Mouse (Mus musculus): ENCODE data around the gene Alkbh6. TPM values are rescaled to one million over a fixed set of nuclear protein-coding genes. Genes with fewer than 3 reads are reported as not detected.

Gene Alkbh6
- 13.8 and 18.6 TPM in 2 replicates for polyA plus RNA-seq (2012; rRNA removed)
- 16.0 and 19.5 TPM in 2 replicates for polyA plus RNA-seq (2014; fragmentation: Nextera tagmentation; extraction: Ambion mirVana)

GRCm38 (mm10) chr7:30308076-30309005 lies at the start of gene Alkbh6:
TSS of gene Alkbh6 (plus strand) at chr7:30308717.
- DNase-seq (ENCODE audit: low read depth in 3 of 3, low spot score in 3 of 3) (peak; percentile 82 to 85 (median 85)), ATAC-seq (ENCODE audit: insufficient read depth) (peak; percentile 98)
- Histone ChIP-seq H3K27me3 (ENCODE audit: control insufficient read depth, insufficient read depth, low read length) (no peaks in the 10 kb centered on the region), H3K4me3 (ENCODE audit: insufficient read depth in 1 of 2, low read depth in 2 of 2, low read length in 2 of 2) (peak within 1 kb of the TSS; percentile 65 to 82), H3K9ac (replicated peaks) (peak within 1 kb of the TSS; percentile 62), H3K27ac (no peak within 1 kb of the TSS), H3K36me3 (replicated peaks; ENCODE audit: control insufficient read depth, insufficient read depth, low read depth) (no peaks in the 10 kb centered on the region), H3K4me2 (ENCODE audit: low read depth) (peak within 1 kb of the TSS; percentile 84), H3K9me3 (ENCODE audit: control insufficient read depth, low read length) (no peaks in the 10 kb centered on the region), H3K4me1 (replicated peaks; ENCODE audit: control insufficient read depth in 2 of 2, insufficient read depth in 2 of 2, low read length in 1 of 2) (peaks cover 0 to 9% of the 10 kb centered on the region in 2 experiments; a peak in 2 of 4 replicates)
- no peak; the same call in 1 of the 2 replicates for TF ChIP-seq CTCF (IDR thresholded peaks at IDR 0.05; ENCODE audit: low read depth)
- TF ChIP-seq EP300 (IDR thresholded peaks at IDR 0.05; ENCODE audit: low read depth): no peak
- 5% methylated on average over 27 of the region's 27 CpGs for WGBS (ENCODE audit: insufficient replicate concordance)

DNA sequence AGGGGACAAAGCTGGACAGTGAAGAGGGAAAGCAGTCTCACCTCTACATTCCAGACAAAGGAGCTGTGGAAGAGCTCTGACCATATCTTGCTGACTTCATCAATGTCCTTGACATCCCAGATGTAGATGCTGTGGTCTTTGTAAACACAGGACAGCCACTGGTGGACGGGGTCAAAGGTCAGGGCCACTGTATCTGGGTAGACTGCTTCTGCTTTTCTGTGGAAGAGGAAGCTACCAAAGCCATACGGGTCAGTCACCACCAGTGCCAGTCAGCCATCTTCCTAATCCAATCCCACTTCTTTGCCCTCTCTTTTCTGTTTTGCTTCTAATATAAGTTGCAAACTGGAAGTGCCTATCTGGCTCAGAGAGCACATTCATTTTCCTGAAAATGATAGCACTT lies 43.5 kb upstream of the Alkbh6 start:
- ATAC-seq (ENCODE audit: insufficient read depth) (no peak), DNase-seq (ENCODE audit: low read depth in 3 of 3, low spot score in 3 of 3) (no peak)
- Histone ChIP-seq H3K9ac (replicated peaks) (no peak overlapping the region), H3K27ac (no peak overlapping the region), H3K9me3 (ENCODE audit: control insufficient read depth, low read length) (no peaks in the 10 kb centered on the region), H3K4me1 (replicated peaks; ENCODE audit: control insufficient read depth in 2 of 2, insufficient read depth in 2 of 2, low read length in 1 of 2) (no peaks in the 10 kb centered on the region), H3K27me3 (ENCODE audit: control insufficient read depth, insufficient read depth, low read length) (no peaks in the 10 kb centered on the region), H3K4me3 (ENCODE audit: insufficient read depth in 1 of 2, low read depth in 2 of 2, low read length in 2 of 2) (no peak overlapping the region), H3K4me2 (ENCODE audit: low read depth) (no peak overlapping the region), H3K36me3 (replicated peaks; ENCODE audit: control insufficient read depth, insufficient read depth, low read depth) (peaks cover 9% of the 10 kb centered on the region)
- TF ChIP-seq CTCF (IDR thresholded peaks at IDR 0.05; ENCODE audit: low read depth) (no peak), EP300 (IDR thresholded peaks at IDR 0.05; ENCODE audit: low read depth) (no peak)
- 52% methylated on average over 2 of the region's 2 CpGs for WGBS (ENCODE audit: insufficient replicate concordance)

- no peaks in the 10 kb centered on the region for H3K4me1 ChIP-seq (replicated peaks; ENCODE audit: control insufficient read depth in 2 of 2, insufficient read depth in 2 of 2, low read length in 1 of 2)
- no peaks in the 10 kb centered on the region for H3K9me3 ChIP-seq (ENCODE audit: control insufficient read depth, low read length)
- 78% methylated on average over 5 of the region's 5 CpGs for WGBS (ENCODE audit: insufficient replicate concordance)
- H3K27me3 ChIP-seq (ENCODE audit: control insufficient read depth, insufficient read depth, low read length): no peaks in the 10 kb centered on the region
- ATAC-seq (ENCODE audit: insufficient read depth) (no peak), DNase-seq (ENCODE audit: low read depth in 3 of 3, low spot score in 3 of 3) (no peak)
- H3K4me3 ChIP-seq (ENCODE audit: insufficient read depth in 1 of 2, low read depth in 2 of 2, low read length in 2 of 2): no peak overlapping the region
- no peak overlapping the region for H3K9ac ChIP-seq (replicated peaks)
- peaks cover 9% of the 10 kb centered on the region for H3K36me3 ChIP-seq (replicated peaks; ENCODE audit: control insufficient read depth, insufficient read depth, low read depth)
- no peak overlapping the region for H3K27ac ChIP-seq
- no peak overlapping the region for H3K4me2 ChIP-seq (ENCODE audit: low read depth)
- TF ChIP-seq CTCF (IDR thresholded peaks at IDR 0.05; ENCODE audit: low read depth) (no peak), EP300 (IDR thresholded peaks at IDR 0.05; ENCODE audit: low read depth) (no peak)
These were observed 43.0 kb upstream of the Alkbh6 start for GRCm38 (mm10) chr7:30265531-30265930.

DNA sequence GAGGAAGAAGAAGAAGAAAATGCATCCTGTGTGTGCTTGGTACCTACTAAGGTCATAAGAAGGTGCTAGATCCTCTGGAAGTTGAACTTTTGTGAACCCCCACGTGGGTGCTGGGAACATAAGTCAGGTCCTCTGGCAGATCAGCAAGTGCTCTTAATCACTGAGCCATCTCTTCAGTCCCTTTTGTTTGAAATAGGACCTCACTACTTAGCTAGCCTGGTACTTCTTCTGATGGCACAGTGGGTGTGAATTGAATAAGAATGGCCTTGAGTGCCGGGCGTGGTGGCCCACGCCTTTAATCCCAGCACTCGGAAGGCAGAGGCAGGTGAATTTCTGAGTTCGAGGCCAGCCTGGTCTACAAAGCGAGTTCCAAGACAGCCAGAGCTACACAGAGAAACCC lies 42.6 kb upstream of the Alkbh6 start:
- Histone ChIP-seq H3K27ac (no peak overlapping the region), H3K36me3 (replicated peaks; ENCODE audit: control insufficient read depth, insufficient read depth, low read depth) (peaks cover 9% of the 10 kb centered on the region), H3K9me3 (ENCODE audit: control insufficient read depth, low read length) (no peaks in the 10 kb centered on the region), H3K4me1 (replicated peaks; ENCODE audit: control insufficient read depth in 2 of 2, insufficient read depth in 2 of 2, low read length in 1 of 2) (no peaks in the 10 kb centered on the region), H3K4me2 (ENCODE audit: low read depth) (no peak overlapping the region), H3K4me3 (ENCODE audit: insufficient read depth in 1 of 2, low read depth in 2 of 2, low read length in 2 of 2) (no peak overlapping the region), H3K9ac (replicated peaks) (no peak overlapping the region), H3K27me3 (ENCODE audit: control insufficient read depth, insufficient read depth, low read length) (no peaks in the 10 kb centered on the region)
- WGBS (ENCODE audit: insufficient replicate concordance): 77% methylated on average over 7 of the region's 7 CpGs
- ATAC-seq (ENCODE audit: insufficient read depth) (no peak), DNase-seq (ENCODE audit: low read depth in 3 of 3, low spot score in 3 of 3) (no peak)
- TF ChIP-seq CTCF (IDR thresholded peaks at IDR 0.05; ENCODE audit: low read depth) (no peak), EP300 (IDR thresholded peaks at IDR 0.05; ENCODE audit: low read depth) (no peak)

- H3K4me2 ChIP-seq (ENCODE audit: low read depth): no peak overlapping the region
- no peak overlapping the region for H3K9ac ChIP-seq (replicated peaks)
- H3K27me3 ChIP-seq (ENCODE audit: control insufficient read depth, insufficient read depth, low read length): no peaks in the 10 kb centered on the region
- DNase-seq (ENCODE audit: low read depth in 3 of 3, low spot score in 3 of 3): no peak
- H3K27ac ChIP-seq: no peak overlapping the region
- WGBS (ENCODE audit: insufficient replicate concordance): 81% methylated on average over 3 of the region's 3 CpGs
- no peaks in the 10 kb centered on the region for H3K4me1 ChIP-seq (replicated peaks; ENCODE audit: control insufficient read depth in 2 of 2, insufficient read depth in 2 of 2, low read length in 1 of 2)
- no peak overlapping the region for H3K4me3 ChIP-seq (ENCODE audit: insufficient read depth in 1 of 2, low read depth in 2 of 2, low read length in 2 of 2)
- no peaks in the 10 kb centered on the region for H3K9me3 ChIP-seq (ENCODE audit: control insufficient read depth, low read length)
- H3K36me3 ChIP-seq (replicated peaks; ENCODE audit: control insufficient read depth, insufficient read depth, low read depth): peaks cover 9% of the 10 kb centered on the region
- TF ChIP-seq CTCF (IDR thresholded peaks at IDR 0.05; ENCODE audit: low read depth) (no peak), EP300 (IDR thresholded peaks at IDR 0.05; ENCODE audit: low read depth) (no peak)
- no peak for ATAC-seq (ENCODE audit: insufficient read depth)
These were observed 41.7 kb upstream of the Alkbh6 start for GRCm38 (mm10) chr7:30266780-30267179.

Measured in liver, embryonic 14.5 days (tissue).